Mouse (Mus musculus): ENCODE results near the gene Sar1a. TPM values are rescaled to one million over a fixed set of nuclear protein-coding genes. Genes with fewer than 3 reads are reported as not detected.

Gene Sar1a
- polyA plus RNA-seq, 1 experiment, result 74.7 TPM

GRCm38 (mm10) chr10:61661887-61662286 lies 18.2 kb upstream of the Sar1a start:
- Histone ChIP-seq H3K27ac (ENCODE audit: control insufficient read depth, insufficient read depth, low read length) (no peak overlapping the region), H3K4me1 (replicated peaks; ENCODE audit: control insufficient read depth, insufficient read depth, low read length) (no peaks in the 10 kb centered on the region), H3K27me3 (ENCODE audit: control insufficient read depth, insufficient read depth, low read length) (no peaks in the 10 kb centered on the region), H3K36me3 (ENCODE audit: control insufficient read depth, insufficient read depth, low read length) (no peaks in the 10 kb centered on the region; the same call in 1 of the 2 replicates), H3K4me3 (ENCODE audit: control insufficient read depth, insufficient read depth, low read length) (no peak overlapping the region)
- 93% methylated on average over 8 of the region's 8 CpGs for WGBS
- DNase-seq, result no peak
- no peak for TF ChIP-seq POLR2A (IDR thresholded peaks at IDR 0.05; ENCODE audit: control insufficient read depth, extremely low read depth, insufficient read depth, low read length, poor library complexity)
- TF ChIP-seq CTCF (IDR thresholded peaks at IDR 0.05; ENCODE audit: borderline replicate concordance, control insufficient read depth, extremely low read depth, insufficient read depth, low read length, poor library complexity), result no peak

- Histone ChIP-seq H3K27me3 (ENCODE audit: control insufficient read depth, insufficient read depth, low read length) (no peaks in the 10 kb centered on the region), H3K27ac (ENCODE audit: control insufficient read depth, insufficient read depth, low read length) (no peak overlapping the region), H3K36me3 (ENCODE audit: control insufficient read depth, insufficient read depth, low read length) (no peaks in the 10 kb centered on the region; the same call in 1 of the 2 replicates), H3K4me1 (replicated peaks; ENCODE audit: control insufficient read depth, insufficient read depth, low read length) (no peaks in the 10 kb centered on the region), H3K4me3 (ENCODE audit: control insufficient read depth, insufficient read depth, low read length) (no peak overlapping the region)
- TF ChIP-seq POLR2A (IDR thresholded peaks at IDR 0.05; ENCODE audit: control insufficient read depth, extremely low read depth, insufficient read depth, low read length, poor library complexity) (no peak), CTCF (IDR thresholded peaks at IDR 0.05; ENCODE audit: borderline replicate concordance, control insufficient read depth, extremely low read depth, insufficient read depth, low read length, poor library complexity) (no peak)
- WGBS, result 95% methylated on average over 10 of the region's 10 CpGs
- DNase-seq, result no peak
Observed at GRCm38 (mm10) chr10:61662391-61662988, 17.6 kb upstream of the Sar1a start.

GRCm38 (mm10) chr10:61665111-61665510 lies 15.0 kb upstream of the Sar1a start:
- DNase-seq, result no peak
- Histone ChIP-seq H3K36me3 (ENCODE audit: control insufficient read depth, insufficient read depth, low read length) (no peaks in the 10 kb centered on the region; the same call in 1 of the 2 replicates), H3K4me1 (replicated peaks; ENCODE audit: control insufficient read depth, insufficient read depth, low read length) (no peaks in the 10 kb centered on the region), H3K27me3 (ENCODE audit: control insufficient read depth, insufficient read depth, low read length) (no peaks in the 10 kb centered on the region), H3K4me3 (ENCODE audit: control insufficient read depth, insufficient read depth, low read length) (no peak overlapping the region), H3K27ac (ENCODE audit: control insufficient read depth, insufficient read depth, low read length) (no peak overlapping the region)
- WGBS, result 98% methylated on average over 10 of the region's 10 CpGs
- TF ChIP-seq POLR2A (IDR thresholded peaks at IDR 0.05; ENCODE audit: control insufficient read depth, extremely low read depth, insufficient read depth, low read length, poor library complexity) (no peak), CTCF (IDR thresholded peaks at IDR 0.05; ENCODE audit: borderline replicate concordance, control insufficient read depth, extremely low read depth, insufficient read depth, low read length, poor library complexity) (no peak)

- H3K4me1 ChIP-seq (replicated peaks; ENCODE audit: control insufficient read depth, insufficient read depth, low read length), result no peaks in the 10 kb centered on the region
- H3K36me3 ChIP-seq (ENCODE audit: control insufficient read depth, insufficient read depth, low read length), result no peaks in the 10 kb centered on the region; the same call in 1 of the 2 replicates
- DNase-seq, result no peak
- no peaks in the 10 kb centered on the region for H3K27me3 ChIP-seq (ENCODE audit: control insufficient read depth, insufficient read depth, low read length)
- no peak overlapping the region for H3K27ac ChIP-seq (ENCODE audit: control insufficient read depth, insufficient read depth, low read length)
- H3K4me3 ChIP-seq (ENCODE audit: control insufficient read depth, insufficient read depth, low read length), result no peak overlapping the region
- 96% methylated on average over 3 of the region's 3 CpGs for WGBS
- no peak for TF ChIP-seq POLR2A (IDR thresholded peaks at IDR 0.05; ENCODE audit: control insufficient read depth, extremely low read depth, insufficient read depth, low read length, poor library complexity)
- no peak for TF ChIP-seq CTCF (IDR thresholded peaks at IDR 0.05; ENCODE audit: borderline replicate concordance, control insufficient read depth, extremely low read depth, insufficient read depth, low read length, poor library complexity)
Observed at GRCm38 (mm10) chr10:61665651-61666050, 14.4 kb upstream of the Sar1a start.

GRCm38 (mm10) chr10:61669289-61669688 lies 10.8 kb upstream of the Sar1a start:
- Histone ChIP-seq H3K4me1 (replicated peaks; ENCODE audit: control insufficient read depth, insufficient read depth, low read length) (no peaks in the 10 kb centered on the region), H3K36me3 (ENCODE audit: control insufficient read depth, insufficient read depth, low read length) (no peaks in the 10 kb centered on the region), H3K4me3 (ENCODE audit: control insufficient read depth, insufficient read depth, low read length) (no peak overlapping the region), H3K27me3 (ENCODE audit: control insufficient read depth, insufficient read depth, low read length) (no peaks in the 10 kb centered on the region), H3K27ac (ENCODE audit: control insufficient read depth, insufficient read depth, low read length) (no peak overlapping the region)
- TF ChIP-seq POLR2A (IDR thresholded peaks at IDR 0.05; ENCODE audit: control insufficient read depth, extremely low read depth, insufficient read depth, low read length, poor library complexity) (no peak), CTCF (IDR thresholded peaks at IDR 0.05; ENCODE audit: borderline replicate concordance, control insufficient read depth, extremely low read depth, insufficient read depth, low read length, poor library complexity) (no peak)
- no peak for DNase-seq
- 95% methylated on average over 7 of the region's 7 CpGs for WGBS

- no peaks in the 10 kb centered on the region for H3K36me3 ChIP-seq (ENCODE audit: control insufficient read depth, insufficient read depth, low read length)
- no peak overlapping the region for H3K27ac ChIP-seq (ENCODE audit: control insufficient read depth, insufficient read depth, low read length)
- no peaks in the 10 kb centered on the region for H3K27me3 ChIP-seq (ENCODE audit: control insufficient read depth, insufficient read depth, low read length)
- no peak overlapping the region for H3K4me3 ChIP-seq (ENCODE audit: control insufficient read depth, insufficient read depth, low read length)
- H3K4me1 ChIP-seq (replicated peaks; ENCODE audit: control insufficient read depth, insufficient read depth, low read length), result no peaks in the 10 kb centered on the region
- TF ChIP-seq CTCF (IDR thresholded peaks at IDR 0.05; ENCODE audit: borderline replicate concordance, control insufficient read depth, extremely low read depth, insufficient read depth, low read length, poor library complexity) (no peak), POLR2A (IDR thresholded peaks at IDR 0.05; ENCODE audit: control insufficient read depth, extremely low read depth, insufficient read depth, low read length, poor library complexity) (no peak)
- DNase-seq, result no peak
Observed at GRCm38 (mm10) chr10:61669896-61670295, 10.2 kb upstream of the Sar1a start.

GRCm38 (mm10) chr10:61670758-61671157 lies 9.3 kb upstream of the Sar1a start:
- WGBS, result 96% methylated on average over 3 of the region's 3 CpGs
- TF ChIP-seq CTCF (IDR thresholded peaks at IDR 0.05; ENCODE audit: borderline replicate concordance, control insufficient read depth, extremely low read depth, insufficient read depth, low read length, poor library complexity) (no peak), POLR2A (IDR thresholded peaks at IDR 0.05; ENCODE audit: control insufficient read depth, extremely low read depth, insufficient read depth, low read length, poor library complexity) (no peak)
- Histone ChIP-seq H3K27me3 (ENCODE audit: control insufficient read depth, insufficient read depth, low read length) (no peaks in the 10 kb centered on the region), H3K27ac (ENCODE audit: control insufficient read depth, insufficient read depth, low read length) (no peak overlapping the region), H3K4me3 (ENCODE audit: control insufficient read depth, insufficient read depth, low read length) (no peak overlapping the region), H3K4me1 (replicated peaks; ENCODE audit: control insufficient read depth, insufficient read depth, low read length) (no peaks in the 10 kb centered on the region), H3K36me3 (ENCODE audit: control insufficient read depth, insufficient read depth, low read length) (no peaks in the 10 kb centered on the region)
- no peak for DNase-seq
